10 mouse cellular contexts compared by ENCODE assay signal in genomic region chr4:134730106-134730505, GRCm38 (mm10). TPM values are rescaled to one million over a fixed set of nuclear protein-coding genes. Genes with fewer than 3 reads are reported as not detected.
DNase-seq lines count a peak whose midpoint lies in the region; ATAC-seq and TF ChIP-seq lines count a peak whose summit lies in the region.
"Had no signal": no experiment of that assay in that cellular context is flagged by ENCODE, and none has a peak within 500 bp of the region (broad histone marks: within the 10 kb centered on the region; RNA-seq: fewer than 3 reads in every experiment).

No protein-coding gene starts in this region.

- peak; percentile 45 for ATAC-seq in granulocyte monocyte progenitor cell, adult 5-6 weeks (replicated peaks; ENCODE audit: poor library complexity, severe bottlenecking)

- no peaks in the 10 kb centered on the region for H3K27me3 ChIP-seq in spleen, adult 2 months (ENCODE audit: control insufficient read depth, insufficient read depth, low read length)
- H3K27me3 ChIP-seq: stomach, embryonic 15.5 days had no signal

- H3K4me1 ChIP-seq in spleen, adult 2 months (ENCODE audit: control insufficient read depth, insufficient read depth, insufficient read length) = peaks cover 16% of the 10 kb centered on the region; the same call in 1 of the 2 replicates

- no peak for DNase-seq in spleen, adult 2 months (ENCODE audit: low read depth in 1 of 2, low spot score in 2 of 2)
- DNase-seq in spleen, postnatal 14 days (ENCODE audit: low spot score in 2 of 2) = no peak
- peak; percentile 41 to 52 for DNase-seq in kidney, postnatal 4 days
- DNase-seq in ovary, postnatal 14 days (ENCODE audit: low spot score) = no peak
- DNase-seq in frontal cortex, postnatal 10 days (ENCODE audit: low spot score in 2 of 2) = no peak
- no peak for DNase-seq in Muller cell, postnatal 12 days (ENCODE audit: inconsistent ontology term)
- DNase-seq: adrenal gland, postnatal 14 days had no signal

- no peak for TF ChIP-seq POLR2A in spleen, adult 2 months (IDR thresholded peaks at IDR 0.05; ENCODE audit: low read depth, low read length)

- H3K27ac ChIP-seq in spleen, adult 2 months (ENCODE audit: insufficient read depth, low read length) = 0 out of 2 replicates have a peak overlapping the region, but pooled peaks have one; percentile 5
- H3K27ac ChIP-seq: liver, embryonic 14.5 days had no signal

- no peak overlapping the region for H3K4me3 ChIP-seq in spleen, adult 2 months (ENCODE audit: extremely low read depth, insufficient read depth, insufficient read length)
- H3K4me3 ChIP-seq: stomach, embryonic 15.5 days had no signal

- no peaks in the 10 kb centered on the region for H3K36me3 ChIP-seq in spleen, adult 2 months (ENCODE audit: control insufficient read depth, insufficient read depth, low read length)
- H3K36me3 ChIP-seq: stomach, embryonic 15.5 days had no signal

- WGBS in spleen, adult 2 months = 28% methylated on average over 8 of the region's 8 CpGs

- TF ChIP-seq CTCF in spleen, adult 2 months (IDR thresholded peaks at IDR 0.05; ENCODE audit: extremely low read depth, insufficient read depth, insufficient read length, insufficient replicate concordance) = no peak

RNA-seq across cellular contexts. Expression of gene Man1c1, which starts 26.0 kb away (rescaled TPM):
- polyA plus RNA-seq in spleen, adult 2 months (2012; rRNA removed) = 6.9 and 7.7 TPM in 2 replicates
- 9.5 and 11.6 TPM in 2 replicates for total RNA-seq in granulocyte monocyte progenitor cell, adult 5-6 weeks (2014; fragmentation: Nextera tagmentation)
- 4.8 and 5.1 TPM in 2 replicates for total RNA-seq in granulocyte monocyte progenitor cell, adult 5-6 weeks (2017)

RNA-seq across cellular contexts. Expression of gene Ldlrap1, which starts 37.7 kb away (rescaled TPM):
- 26.7 and 29.8 TPM in 2 replicates for polyA plus RNA-seq in spleen, adult 2 months (2012; rRNA removed)
- total RNA-seq in granulocyte monocyte progenitor cell, adult 5-6 weeks (2014; fragmentation: Nextera tagmentation) = 28.4 and 30.6 TPM in 2 replicates
- 10.1 and 10.2 TPM in 2 replicates for total RNA-seq in granulocyte monocyte progenitor cell, adult 5-6 weeks (2017)

Comparison
In these comparisons a context has a peak if more than half of its experiments do, and no peak if none do; other contexts are left out.
1. DNase-seq: peak in kidney, postnatal 4 days (2 of 2); none in spleen, adult 2 months (0 of 2), spleen, postnatal 14 days (0 of 2), ovary, postnatal 14 days (single experiment), frontal cortex, postnatal 10 days (0 of 2) and Muller cell, postnatal 12 days (single experiment).